Mouse (Mus musculus) spleen, adult 2 months (tissue): ENCODE data around the gene Gatad2b.

Experiments
- CTCF ChIP-seq: fragments of 200-500 bp; IDR thresholded peaks from 2 replicates; pipeline ENCODE4 v1.5.1; 2011; ENCODE audit warnings: mild to moderate bottlenecking, inconsistent platforms; ENCODE audit not compliant: insufficient read depth, insufficient read length, insufficient replicate concordance; ENCODE audit errors: extremely low read depth
- POLR2A ChIP-seq: fragments of 200-500 bp; IDR thresholded peaks from 2 replicates; pipeline ENCODE4 v1.6.1; 2011; ENCODE audit warnings: low read depth, low read length, inconsistent platforms

GRCm38 (mm10) chr3:90268971-90269370, 24.0 kb upstream of the Gatad2b start:
- TF ChIP-seq CTCF (no peak), POLR2A (no peak)
